17 mouse cellular contexts compared by ENCODE assay signal in the genomic region with DNA sequence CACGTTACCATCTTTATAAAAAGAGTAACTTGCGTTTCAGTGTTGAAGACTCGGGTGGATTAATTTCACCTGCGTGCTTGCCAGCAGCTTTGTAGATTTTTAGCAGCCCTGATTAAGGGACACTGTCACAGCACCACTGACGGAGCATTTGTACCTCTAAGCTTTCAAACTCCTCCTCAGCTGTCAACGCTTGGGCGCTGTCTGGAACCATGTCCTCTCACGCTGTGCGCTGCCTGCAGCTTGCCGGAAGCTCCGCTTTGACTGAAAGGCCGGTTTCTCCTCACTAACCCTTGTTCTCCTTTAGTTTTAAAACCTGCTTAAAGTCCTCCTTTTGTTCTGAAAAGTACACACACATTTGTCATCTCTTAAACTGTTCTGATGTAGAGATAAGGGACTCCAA.
DNase-seq lines count a peak whose midpoint lies in the region; ATAC-seq and TF ChIP-seq lines count a peak whose summit lies in the region.
"Had no signal": no experiment of that assay in that cellular context is flagged by ENCODE, and none has a peak within 500 bp of the region (broad histone marks: within the 10 kb centered on the region; RNA-seq: fewer than 3 reads in every experiment).

No protein-coding gene starts in this region.

- intact Hi-C loops in heart, postnatal 10 days (cut with DNase I), result no loop called here
- intact Hi-C loops in left cerebral cortex, postnatal 4 days (cut with DNase I), result no loop called here
- intact Hi-C loops in left cerebral cortex, adult 2 months (cut with DNase I), result no loop called here

- H3K4me1 ChIP-seq in heart, embryonic 12.5 days (replicated peaks), result peaks cover 29% of the 10 kb centered on the region

- no peak for ATAC-seq in heart, embryonic 12.5 days (ENCODE audit: insufficient number of reproducible peaks, low FRiP score)
- no peak for ATAC-seq in inflammation-experienced regulatory T-cells, adult 6 months
- ATAC-seq: forebrain, postnatal 0 days had no signal

- no peak for DNase-seq in heart, postnatal 10 days
- DNase-seq in left cerebral cortex, postnatal 4 days, result peak; percentile 13
- DNase-seq in left cerebral cortex, adult 2 months (ENCODE audit: extremely low spot score in 1 of 2, low spot score in 2 of 2), result no peak
- DNase-seq in B cell, adult 2 months, result peak; percentile 60 to 64
- DNase-seq in embryo, embryonic 11 days, result peak; percentile 28
- no peak for DNase-seq in adrenal gland, adult (ENCODE audit: inconsistent age in 2 of 2, low spot score in 1 of 2)
- DNase-seq: adrenal gland, postnatal 36 days; cerebellum, adult 11 months; forebrain, postnatal 0 days; gastrocnemius, postnatal 10 days; right cerebral cortex, postnatal 4 days had no signal

- no peak overlapping the region for H3K9ac ChIP-seq in heart, embryonic 12.5 days
- H3K9ac ChIP-seq: forebrain, postnatal 0 days; hindbrain, embryonic 15.5 days; kidney, embryonic 15.5 days; lung, embryonic 15.5 days had no signal

- no peaks in the 10 kb centered on the region for H3K36me3 ChIP-seq in heart, embryonic 12.5 days
- H3K36me3 ChIP-seq: hindbrain, embryonic 15.5 days; kidney, embryonic 15.5 days; lung, embryonic 15.5 days had no signal

- H3K4me2 ChIP-seq in heart, embryonic 12.5 days, result peak overlapping the region; percentile 56
- H3K4me2 ChIP-seq: hindbrain, embryonic 15.5 days; kidney, embryonic 15.5 days; lung, embryonic 15.5 days had no signal

- H3K4me3 ChIP-seq in heart, embryonic 12.5 days, result 0 out of 2 replicates have a peak overlapping the region, but pooled peaks have one; percentile 5
- no peak overlapping the region for H3K4me3 ChIP-seq in left cerebral cortex, adult 2 months
- H3K4me3 ChIP-seq: hindbrain, embryonic 15.5 days; kidney, embryonic 15.5 days; lung, embryonic 15.5 days had no signal

- H3K27me3 ChIP-seq in heart, embryonic 12.5 days (replicated peaks), result no peaks in the 10 kb centered on the region
- H3K27me3 ChIP-seq: hindbrain, embryonic 15.5 days; kidney, embryonic 15.5 days; lung, embryonic 15.5 days had no signal

- H3K27ac ChIP-seq in heart, embryonic 12.5 days (ENCODE audit: poor library complexity, severe bottlenecking), result no peak overlapping the region
- H3K27ac ChIP-seq in left cerebral cortex, adult 2 months, result no peak overlapping the region
- H3K27ac ChIP-seq: hindbrain, embryonic 15.5 days; kidney, embryonic 15.5 days; lung, embryonic 15.5 days had no signal

- WGBS in heart, embryonic 12.5 days, result 27% methylated on average over 12 of the region's 12 CpGs

- no peak for TF ChIP-seq CTCF in left cerebral cortex, adult 2 months (IDR thresholded peaks at IDR 0.05)

- no peaks in the 10 kb centered on the region for H3K9me3 ChIP-seq in heart, embryonic 12.5 days (replicated peaks)
- H3K9me3 ChIP-seq: G1E; hindbrain, embryonic 15.5 days; kidney, embryonic 15.5 days; lung, embryonic 15.5 days had no signal

Comparison
In these comparisons a context has a peak if more than half of its experiments do, and no peak if none do; other contexts are left out.
1. DNase-seq: peak in left cerebral cortex, postnatal 4 days (single experiment), B cell, adult 2 months (2 of 2) and embryo, embryonic 11 days (single experiment); none in heart, postnatal 10 days (0 of 2), left cerebral cortex, adult 2 months (0 of 2) and adrenal gland, adult (0 of 2).